Mouse (Mus musculus) CH12.LX (cell line): Measurements from ENCODE around the gene Ext2.

Source experiments
- CTCF ChIP-seq, 2 experiments: IDR thresholded peaks in 1 of 2; conservative IDR thresholded peaks in 1 of 2; 2 replicates each; pipeline ENCODE4 v1.5.1; 2011 to 2012; ENCODE audit warnings: low read depth in 2 of 2, low read length in 2 of 2, improper control_type of control experiment in 1 of 2, inconsistent platforms in 1 of 2, mild to moderate bottlenecking in 1 of 2, moderate library complexity in 1 of 2
- EP300 ChIP-seq: IDR thresholded peaks from 2 replicates; pipeline ENCODE4 v1.6.1; 2011; ENCODE audit warnings: low read length, improper control_type of control experiment
- JUN ChIP-seq: IDR thresholded peaks from 2 replicates; pipeline ENCODE4 v1.6.1; 2011; ENCODE audit warnings: low read depth, mild to moderate bottlenecking, low read length, improper control_type of control experiment, moderate library complexity; ENCODE audit not compliant: insufficient read depth
- MAFK ChIP-seq: IDR thresholded peaks from 2 replicates; pipeline ENCODE4 v1.6.1; 2011; ENCODE audit warnings: low read length, improper control_type of control experiment; ENCODE audit not compliant: insufficient replicate concordance
- MAX ChIP-seq: IDR thresholded peaks from 2 replicates; pipeline ENCODE4 v1.6.1; 2011; ENCODE audit warnings: low read length, improper control_type of control experiment
- MXI1 ChIP-seq: IDR thresholded peaks from 2 replicates; pipeline ENCODE4 v1.6.1; 2011; ENCODE audit warnings: mild to moderate bottlenecking, low read depth, low read length, improper control_type of control experiment
- NELFE ChIP-seq: IDR thresholded peaks from 2 replicates; pipeline ENCODE4 v1.6.1; 2011; ENCODE audit warnings: low read depth, low read length, improper control_type of control experiment
- POLR2A ChIP-seq: IDR thresholded peaks from 2 replicates; pipeline ENCODE4 v1.6.1; 2011; ENCODE audit warnings: low read depth, mild to moderate bottlenecking, improper control_type of control experiment, low read length
- POLR2AphosphoS2 ChIP-seq: IDR thresholded peaks from 2 replicates; pipeline ENCODE4 v1.6.1; 2011; ENCODE audit warnings: low read depth, low read length, improper control_type of control experiment
- RAD21 ChIP-seq: IDR thresholded peaks from 2 replicates; pipeline ENCODE4 v1.6.1; 2011; ENCODE audit warnings: low read depth, mild to moderate bottlenecking, low read length, improper control_type of control experiment, moderate library complexity
- ZC3H11A ChIP-seq: IDR thresholded peaks from 2 replicates; pipeline ENCODE4 v1.6.1; 2012; ENCODE audit warnings: low read depth, mild to moderate bottlenecking, inconsistent platforms, low read length, improper control_type of control experiment
- ZMIZ1 ChIP-seq: IDR thresholded peaks from 2 replicates; pipeline ENCODE4 v1.6.1; 2012; ENCODE audit warnings: low read depth, mild to moderate bottlenecking, inconsistent platforms, low read length, improper control_type of control experiment

DNA sequence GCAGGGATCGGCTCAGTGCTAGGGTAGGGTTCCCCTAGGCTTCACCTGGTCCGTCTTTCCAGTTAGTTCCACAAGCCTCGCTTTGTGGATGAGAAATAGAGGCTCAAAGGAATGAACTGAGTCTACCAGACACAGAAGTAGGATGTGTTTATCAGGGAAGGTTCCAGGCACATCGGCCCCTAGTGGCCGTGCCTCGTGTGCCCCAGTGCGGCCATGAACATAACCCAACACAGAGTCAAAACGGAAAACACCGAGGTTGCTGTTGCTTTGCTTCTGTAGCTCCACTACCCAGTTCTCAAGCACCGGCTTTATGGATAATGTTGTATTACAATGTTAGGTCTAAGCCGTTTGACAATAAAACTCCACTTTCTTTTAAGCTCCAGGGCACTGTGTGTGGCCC is 46.2 kb upstream of the Ext2 start:
- TF ChIP-seq MAFK (no peak), MAX (no peak), CTCF (conservative IDR thresholded peaks at IDR 0.05 in 1 of 2, IDR thresholded peaks at IDR 0.05 in 1 of 2; ENCODE audit: low read depth in 2 of 2, low read length in 2 of 2) (peak; percentile 10; a peak in 1 of 4 replicates), NELFE (no peak), RAD21 (no peak), ZMIZ1 (no peak), ZC3H11A (no peak), POLR2A (no peak), JUN (no peak), POLR2AphosphoS2 (no peak), MXI1 (no peak), EP300 (no peak)
